Mouse (Mus musculus) NIH3T3 (cell line): ENCODE measurements around the gene Marcks.
"Not testable (repeated sequence)": the region's sequence is repeated elsewhere in the genome, so short reads cannot be mapped to it uniquely, and the experiment has no call there.

Experiments used
- DNase-seq: peaks from one replicate; pipeline ENCODE4 v3.0.0-alpha.2; 2012; ENCODE audit warnings: low read depth

Gene Marcks

DNA sequence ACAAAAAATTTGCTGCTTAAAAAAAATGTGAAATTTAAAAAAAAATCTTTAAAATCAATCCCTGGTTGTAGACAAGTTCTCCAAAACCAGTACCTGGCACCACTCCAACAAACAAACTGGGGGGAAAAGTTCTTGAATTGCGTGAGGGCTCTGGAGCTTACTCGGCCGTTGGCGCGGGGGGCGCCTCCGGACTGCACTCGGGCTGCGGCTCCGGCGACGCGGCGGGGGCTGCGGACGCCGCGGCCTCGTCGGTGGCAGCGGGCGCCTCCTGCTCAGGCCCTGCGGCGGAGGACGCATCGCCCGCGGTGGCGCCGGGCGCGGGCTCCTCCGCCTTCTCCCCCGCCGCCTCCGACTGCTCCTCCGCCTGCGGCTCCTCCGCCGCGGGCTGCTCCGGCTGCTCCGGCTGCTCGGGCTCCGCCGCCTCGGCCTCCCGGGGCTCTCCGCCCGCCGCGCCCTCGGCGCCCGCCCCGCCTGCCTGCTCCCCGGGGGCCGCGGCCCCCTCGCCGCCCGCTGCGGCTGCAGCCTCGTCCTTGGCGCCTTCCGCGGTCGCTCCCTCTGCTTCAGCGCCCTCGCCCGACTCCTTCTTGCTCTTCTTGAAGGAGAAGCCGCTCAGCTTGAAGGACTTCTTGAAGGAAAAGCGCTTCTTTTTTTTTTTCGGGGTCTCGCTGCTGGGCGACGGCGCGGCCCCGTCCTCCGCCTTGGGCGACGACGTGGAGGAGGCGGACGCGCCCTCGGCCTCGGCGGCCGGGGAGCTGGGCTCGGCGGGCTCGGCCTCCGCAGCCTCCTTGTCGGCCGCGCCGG is 2.6 kb downstream of the Marcks start:
- DNase-seq = peak; percentile 83

DNA sequence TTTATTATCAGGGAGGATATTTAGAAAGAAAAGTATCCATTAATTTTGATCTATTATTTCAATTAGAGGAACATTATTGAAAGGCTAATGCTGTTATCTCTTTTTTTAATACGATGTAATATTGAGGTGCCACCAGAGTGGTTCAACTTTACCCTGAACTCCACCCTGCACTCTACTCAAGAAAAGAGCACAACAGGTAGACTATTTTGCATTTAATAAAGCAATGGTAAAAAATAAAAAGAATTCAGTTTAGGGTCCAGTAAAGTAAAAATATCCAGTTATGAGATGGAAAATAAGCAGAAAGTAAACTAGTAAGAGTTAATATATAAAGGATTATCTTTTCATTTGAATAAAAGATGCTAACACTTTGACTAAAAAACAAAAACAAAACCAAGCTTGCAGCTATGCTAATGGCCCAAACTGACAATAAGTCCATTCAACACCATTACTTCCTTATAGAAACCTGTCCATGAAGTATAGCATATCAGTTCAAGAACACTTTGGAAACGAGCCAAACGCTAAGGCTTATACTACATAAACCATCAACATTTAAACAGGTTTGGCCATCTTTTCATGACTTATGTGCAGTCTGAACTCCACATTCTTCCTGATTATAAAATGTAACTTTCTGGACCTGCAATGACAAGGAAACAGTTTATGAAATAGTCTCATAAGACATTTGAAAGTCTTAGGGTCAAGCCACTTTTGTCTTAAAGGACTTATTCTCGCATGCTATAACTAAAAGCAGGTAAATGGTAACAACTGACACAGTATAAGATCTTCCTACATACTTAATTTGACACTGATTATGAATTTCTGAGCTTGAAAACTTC is 4.6 kb downstream of the Marcks start:
- DNase-seq = peak; percentile 52

DNA sequence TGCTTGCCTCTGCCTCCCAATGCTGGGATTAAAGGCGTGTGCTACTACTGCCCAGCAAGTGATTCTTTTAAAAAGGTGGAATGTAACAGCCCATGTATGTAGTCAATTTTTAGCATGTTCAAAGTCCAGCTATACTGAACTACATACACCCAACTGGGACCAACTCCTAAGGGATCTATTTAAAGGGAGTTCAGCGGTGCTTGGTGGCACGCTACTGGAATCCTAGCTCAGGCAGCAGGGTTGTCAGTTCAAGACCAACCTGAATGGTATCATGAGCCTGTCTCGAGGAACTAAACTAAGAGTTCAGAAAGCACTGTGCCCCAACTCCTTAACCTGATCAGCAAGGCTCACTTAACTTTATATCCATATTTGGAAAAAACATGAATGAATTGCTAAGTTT is 6.0 kb downstream of the Marcks start:
- peak; percentile 29 for DNase-seq

DNA sequence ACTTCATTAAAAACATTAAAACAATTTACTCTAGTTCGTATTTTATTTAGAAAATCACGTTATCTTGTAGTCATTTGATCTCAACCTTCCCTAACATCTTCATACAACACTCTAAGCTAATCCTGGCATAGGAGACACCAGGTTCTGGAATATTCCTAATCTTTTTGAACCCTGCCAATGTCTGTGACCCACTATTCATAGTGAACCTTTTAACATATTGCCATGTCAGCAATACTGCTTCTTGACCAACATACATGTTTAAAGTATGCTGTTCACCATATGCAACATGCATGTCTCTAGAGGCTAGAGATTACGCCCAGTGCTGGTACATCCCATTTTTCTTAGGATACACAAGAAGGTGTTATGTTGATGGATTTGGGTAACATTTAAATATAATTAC is 9.1 kb downstream of the Marcks start:
- DNase-seq = no peak

DNA sequence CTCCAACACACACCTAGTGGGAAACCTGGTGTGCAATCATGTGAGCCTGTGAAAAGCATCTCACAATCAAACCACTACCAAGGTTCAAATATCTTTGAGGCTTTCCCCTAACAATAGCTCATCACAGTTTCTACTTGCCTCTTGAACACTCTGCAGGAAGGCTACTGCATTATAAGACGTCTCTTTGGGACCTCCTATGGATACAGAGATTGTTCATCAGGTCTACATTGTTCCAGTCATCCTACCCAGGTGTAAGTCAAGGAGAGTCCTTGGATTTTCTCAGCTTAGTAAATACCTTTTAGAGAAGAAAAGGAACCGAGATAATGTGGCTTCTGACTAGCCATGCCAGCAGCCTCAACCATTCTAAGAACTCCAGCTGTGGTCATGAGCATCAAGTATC is 23.4 kb downstream of the Marcks start:
- no peak for DNase-seq

DNA sequence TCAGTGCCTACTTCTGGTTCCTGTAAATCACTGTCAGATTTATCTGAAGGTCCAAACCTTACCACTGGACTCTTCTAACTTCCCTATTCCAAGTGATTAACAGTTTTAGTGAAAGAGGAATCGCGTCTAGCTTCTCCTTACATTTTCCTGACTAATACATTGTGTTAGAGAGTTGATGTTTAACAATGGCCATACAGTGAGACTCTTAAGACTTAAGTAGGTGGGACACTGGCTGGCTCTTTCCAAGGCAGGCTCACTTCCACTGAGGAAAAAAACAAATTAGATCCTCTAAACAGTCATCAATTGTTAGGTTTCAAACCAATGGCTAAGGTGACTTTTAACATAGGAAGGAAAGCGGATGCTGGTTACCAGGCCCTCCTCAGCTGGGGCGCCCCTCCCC is 25.9 kb downstream of the Marcks start:
- DNase-seq = no peak

DNA sequence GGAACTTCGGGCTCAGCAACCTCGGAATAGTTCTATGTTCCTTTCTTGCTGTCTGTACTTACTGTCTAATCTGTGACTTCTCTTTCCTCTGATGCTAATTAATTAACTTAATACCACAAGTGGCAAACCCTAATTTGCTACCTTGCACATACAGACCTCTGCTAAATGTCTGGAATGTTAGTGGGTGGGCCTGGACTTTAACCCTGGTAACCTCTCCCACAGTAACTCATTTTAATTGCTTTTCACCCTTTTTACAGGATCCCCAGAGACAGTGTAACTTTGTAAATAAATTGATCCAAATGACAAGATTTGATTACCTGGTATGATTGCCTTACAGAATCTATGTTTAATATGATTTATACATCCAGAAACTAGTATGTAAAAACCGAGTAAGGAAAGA is 26.4 kb downstream of the Marcks start:
- no peak for DNase-seq

DNA sequence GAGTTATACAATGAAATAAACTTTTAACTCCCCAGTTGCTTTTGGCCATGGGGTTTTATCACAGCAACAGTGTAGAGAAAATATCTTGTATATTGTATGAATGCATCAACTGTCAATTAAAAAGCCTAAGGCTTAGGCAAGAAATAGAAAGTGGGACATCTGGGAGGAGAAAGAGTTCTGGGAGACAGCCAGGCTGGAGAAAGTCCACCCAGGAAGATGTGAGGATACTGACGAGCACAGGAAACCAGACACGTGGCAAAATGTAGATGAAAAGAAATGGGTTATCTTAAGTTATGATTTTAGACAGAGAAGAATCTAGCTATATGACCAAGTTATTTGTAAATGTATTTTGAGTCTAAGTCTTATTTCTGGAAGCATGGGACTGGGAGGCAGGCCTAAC is 27.3 kb downstream of the Marcks start:
- DNase-seq = no peak

DNA sequence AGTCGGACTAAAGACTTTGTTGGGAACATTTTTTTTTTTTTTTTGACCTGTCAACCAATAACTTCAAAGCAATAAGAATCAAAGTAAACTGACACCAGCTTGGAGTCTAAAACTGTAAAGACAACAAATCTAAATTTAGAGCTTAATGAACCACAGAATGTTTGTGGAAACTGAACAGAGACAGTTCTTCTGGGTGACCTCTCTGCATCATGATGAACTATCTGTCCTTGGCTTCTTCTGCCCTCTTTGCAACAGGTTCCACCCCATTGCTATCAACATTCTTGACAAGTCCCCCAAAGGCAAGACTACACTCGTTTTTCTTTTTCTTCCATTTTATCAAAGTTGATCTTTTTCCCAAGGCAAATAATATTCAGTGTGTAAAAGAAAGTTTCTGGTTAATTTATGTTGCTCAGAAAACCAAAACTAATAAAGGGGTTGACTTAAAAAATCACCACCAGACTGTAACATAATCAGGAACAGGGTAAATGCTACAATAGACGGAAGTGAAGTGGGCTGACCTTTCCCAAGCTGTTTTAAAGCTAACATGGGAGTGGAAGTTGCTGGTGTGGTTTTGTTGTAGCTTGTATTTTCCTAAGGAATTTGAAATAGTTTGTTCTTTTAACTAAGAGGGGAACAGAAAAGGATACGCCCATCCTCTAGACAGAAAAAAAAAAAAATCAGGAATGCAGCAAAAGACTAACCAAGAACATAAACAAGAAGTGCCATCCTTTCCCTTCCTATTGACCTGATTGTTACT is 31.7 kb downstream of the Marcks start:
- no peak for DNase-seq

DNA sequence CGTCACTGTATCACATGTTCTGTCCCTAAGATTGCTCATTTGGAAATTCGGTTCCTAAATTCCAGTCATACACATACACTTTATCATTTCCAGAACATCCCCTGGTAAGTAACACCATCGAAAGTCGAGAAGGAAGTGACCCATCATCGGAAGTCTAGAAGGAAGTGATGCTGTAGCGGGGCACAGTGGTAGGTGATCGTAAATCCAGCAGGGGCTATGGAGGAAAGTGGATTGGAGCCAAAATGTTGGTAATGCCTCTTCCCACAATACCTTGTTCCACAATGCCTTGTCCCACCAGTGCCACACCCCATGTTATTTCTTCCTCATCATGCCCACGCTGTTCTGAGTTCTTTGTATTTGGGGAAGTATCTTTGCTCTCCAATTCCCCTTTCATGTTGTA is 32.4 kb downstream of the Marcks start:
- no peak for DNase-seq

DNA sequence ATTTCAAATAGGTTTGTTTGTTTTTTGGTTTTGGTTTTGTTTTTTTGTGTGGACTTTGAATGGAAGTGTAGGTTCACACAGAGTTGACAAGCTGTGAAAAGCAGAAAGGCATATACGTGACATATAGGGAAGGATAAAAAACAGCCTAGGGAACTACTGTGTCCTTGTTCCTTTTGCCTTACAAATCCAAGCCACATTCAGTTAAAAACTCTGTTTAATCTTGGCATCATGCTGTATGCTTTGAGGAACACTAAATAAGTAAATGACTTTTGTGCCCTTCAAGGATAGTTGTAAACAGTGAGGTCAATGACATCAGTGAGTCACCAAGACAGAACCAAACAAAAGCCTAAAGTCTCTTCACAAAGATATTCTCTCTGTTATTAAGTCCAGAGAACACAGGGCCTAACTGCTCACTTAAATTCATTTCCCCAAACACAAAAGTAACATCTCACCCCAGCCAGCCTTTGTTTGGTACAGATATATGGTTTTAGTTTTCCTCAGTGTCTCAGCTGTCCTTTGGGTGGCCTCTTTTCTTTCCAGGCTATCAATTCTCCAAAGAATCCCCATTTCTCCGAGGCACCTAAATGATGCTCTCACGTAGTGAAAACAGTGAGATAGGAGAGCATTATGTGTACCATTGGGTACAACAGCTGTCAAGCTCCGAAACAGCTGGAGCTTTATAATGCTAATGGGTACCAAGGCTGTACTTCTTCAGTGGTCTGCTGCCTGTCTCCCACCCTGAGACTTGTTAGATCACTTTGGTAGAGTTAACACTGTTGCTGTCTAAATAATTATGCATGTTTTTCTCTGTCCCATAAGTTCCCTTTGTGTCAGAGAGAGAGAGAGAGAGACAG is 36.3 kb downstream of the Marcks start:
- DNase-seq = no peak

DNA sequence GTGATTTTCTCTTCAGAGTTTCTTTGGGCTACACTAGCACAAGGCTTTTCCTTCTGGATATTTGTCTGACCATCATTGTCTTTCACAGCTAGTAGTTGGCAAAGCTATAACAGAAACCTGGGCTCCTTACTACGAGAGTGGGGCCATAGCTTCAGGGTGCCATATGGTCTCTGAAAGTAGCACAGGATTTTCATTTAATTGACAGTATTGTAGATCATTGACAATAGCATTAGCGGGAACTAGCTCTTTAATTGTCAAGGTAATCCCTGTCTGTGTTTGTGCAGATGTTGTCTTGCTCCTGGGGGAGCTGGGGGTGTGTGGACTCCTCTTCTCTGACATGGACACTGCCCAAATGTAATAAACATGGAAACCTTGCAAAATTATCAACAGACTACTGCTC is 37.0 kb downstream of the Marcks start:
- no peak for DNase-seq

DNA sequence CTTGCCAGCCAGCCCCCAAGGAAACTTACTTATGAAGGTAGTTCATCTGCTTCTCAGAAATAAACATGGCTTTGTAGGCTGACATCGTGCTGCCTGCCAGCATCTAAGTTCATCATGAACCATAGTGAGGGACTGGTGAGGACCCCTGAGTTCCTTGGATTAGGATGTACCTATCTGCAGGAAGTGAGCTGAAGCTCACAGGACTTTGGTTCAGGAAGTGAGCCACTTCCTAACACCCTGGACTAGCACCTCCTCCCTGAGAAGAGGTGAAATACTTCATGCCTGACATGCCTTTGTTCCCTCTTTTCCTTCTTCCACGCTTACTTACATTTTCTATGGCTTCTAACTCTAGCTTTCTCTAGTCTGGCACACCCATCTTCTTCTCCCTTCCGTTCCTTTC is 42.2 kb downstream of the Marcks start:
- no peak for DNase-seq

DNA sequence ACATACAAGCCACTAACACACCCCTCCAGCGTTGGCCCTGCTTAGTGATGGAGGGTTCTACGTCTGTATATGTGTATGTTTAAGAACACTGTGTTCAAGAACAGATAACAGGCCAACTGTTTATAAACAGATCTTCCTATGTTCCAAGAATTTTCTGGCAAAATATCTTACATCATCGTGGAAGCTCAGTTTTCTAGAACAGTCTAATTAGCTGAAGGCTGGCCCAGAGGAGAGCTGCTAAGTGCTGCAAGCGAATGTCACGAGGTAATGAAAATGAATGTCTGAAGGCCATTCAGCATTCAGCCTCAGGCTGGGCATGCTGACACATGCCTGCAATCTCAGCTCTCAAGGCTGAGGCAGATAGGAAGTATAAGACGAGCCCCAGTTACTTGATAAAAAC is 42.9 kb downstream of the Marcks start:
- peak; percentile 8 for DNase-seq

DNA sequence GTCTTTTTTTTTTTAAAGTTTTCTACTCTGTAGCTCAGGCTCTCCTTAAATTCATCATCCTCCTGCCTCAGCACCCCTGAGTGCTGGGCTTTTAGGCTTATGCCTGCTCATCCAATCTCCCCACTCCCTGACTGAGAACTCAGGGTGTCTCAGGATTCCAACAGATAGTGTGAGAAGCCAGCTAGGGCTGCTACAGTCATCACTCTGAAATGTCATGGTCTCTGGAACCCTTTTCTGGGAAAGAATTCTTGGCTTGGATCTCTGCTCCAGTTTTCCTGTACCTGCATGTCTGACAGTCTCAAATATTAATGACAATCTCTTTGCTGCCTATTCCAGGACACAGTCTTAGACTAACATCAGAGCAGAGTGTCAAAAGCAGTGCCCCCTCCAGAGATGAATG is 45.4 kb downstream of the Marcks start:
- no peak for DNase-seq

DNA sequence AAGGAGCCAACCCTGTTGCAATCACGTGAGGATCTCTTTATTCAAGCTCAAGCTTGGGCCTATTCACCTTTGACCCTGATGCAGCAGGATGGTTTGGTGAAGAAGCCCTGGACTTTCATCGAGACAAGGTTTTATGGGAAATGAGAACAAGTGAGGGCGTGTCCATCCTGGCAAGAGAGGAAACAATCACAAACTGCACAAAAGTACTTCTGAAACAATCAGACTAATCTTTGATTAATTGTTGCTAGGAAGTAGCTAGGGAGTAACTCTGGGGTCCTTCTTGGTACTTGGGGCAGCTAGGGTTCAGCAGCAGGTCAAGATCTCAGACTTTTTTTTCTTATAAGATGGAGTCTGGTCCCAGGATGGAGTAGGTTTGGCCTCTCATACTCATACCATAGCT is 48.3 kb downstream of the Marcks start:
- DNase-seq = no peak

DNA sequence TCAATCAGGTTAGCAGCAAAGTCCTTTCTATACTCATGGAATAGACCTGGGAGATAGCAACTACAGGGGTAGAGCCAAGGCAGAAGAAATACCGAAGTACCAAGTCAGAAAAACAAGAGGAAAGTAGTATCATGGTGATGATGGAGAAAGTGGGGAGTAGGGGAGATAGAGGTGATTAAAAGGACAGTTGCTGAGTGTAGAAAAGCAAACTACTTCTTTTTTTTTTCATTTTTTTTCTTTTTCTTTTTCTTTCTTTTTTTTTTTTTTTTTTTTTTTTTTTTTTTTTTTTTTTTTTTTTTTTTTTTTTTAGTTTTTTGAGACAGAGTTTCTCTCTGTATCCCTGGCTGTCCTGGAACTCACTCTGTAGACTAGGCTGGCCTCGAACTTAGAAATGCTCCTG is 54.6 kb downstream of the Marcks start:
- not testable (repeated sequence) for DNase-seq
